Mouse (Mus musculus) CH12.LX (cell line): Measurements from ENCODE around the gene Gas7.

Experiments
- CHD1 ChIP-seq: IDR thresholded peaks from 2 replicates; pipeline ENCODE4 v1.6.1; 2012; ENCODE audit warnings: low read depth, low read length, improper control_type of control experiment, inconsistent platforms
- CTCF ChIP-seq, 2 experiments: IDR thresholded peaks in 1 of 2; conservative IDR thresholded peaks in 1 of 2; 2 replicates each; pipeline ENCODE4 v1.5.1; 2011 to 2012; ENCODE audit warnings: low read depth in 2 of 2, low read length in 2 of 2, improper control_type of control experiment in 1 of 2, inconsistent platforms in 1 of 2, mild to moderate bottlenecking in 1 of 2, moderate library complexity in 1 of 2
- E2F4 ChIP-seq: IDR thresholded peaks from 2 replicates; pipeline ENCODE4 v1.6.1; 2011; ENCODE audit warnings: low read depth, low read length, improper control_type of control experiment; ENCODE audit not compliant: insufficient replicate concordance
- MAFK ChIP-seq: IDR thresholded peaks from 2 replicates; pipeline ENCODE4 v1.6.1; 2011; ENCODE audit warnings: low read length, improper control_type of control experiment; ENCODE audit not compliant: insufficient replicate concordance
- MAX ChIP-seq: IDR thresholded peaks from 2 replicates; pipeline ENCODE4 v1.6.1; 2011; ENCODE audit warnings: low read length, improper control_type of control experiment
- POLR2A ChIP-seq: IDR thresholded peaks from 2 replicates; pipeline ENCODE4 v1.6.1; 2011; ENCODE audit warnings: low read depth, mild to moderate bottlenecking, improper control_type of control experiment, low read length
- SIN3A ChIP-seq: IDR thresholded peaks from 2 replicates; pipeline ENCODE4 v1.6.1; 2012; ENCODE audit warnings: low read length, improper control_type of control experiment, inconsistent platforms
- SMC3 ChIP-seq: IDR thresholded peaks from 2 replicates; pipeline ENCODE4 v1.6.1; 2011; ENCODE audit warnings: low read depth, low read length, improper control_type of control experiment
- TBP ChIP-seq: conservative IDR thresholded peaks from 2 replicates; pipeline ENCODE4 v1.6.1; 2011; ENCODE audit warnings: low read depth, low read length, improper control_type of control experiment
- TCF12 ChIP-seq: IDR thresholded peaks from 2 replicates; pipeline ENCODE4 v1.6.1; 2014; ENCODE audit warnings: low read depth, mild to moderate bottlenecking, inconsistent platforms, low read length, improper control_type of control experiment
- USF1 ChIP-seq: IDR thresholded peaks from 2 replicates; pipeline ENCODE4 v1.6.1; 2014; ENCODE audit warnings: low read depth, mild to moderate bottlenecking, inconsistent platforms, low read length, improper control_type of control experiment
- ZC3H11A ChIP-seq: IDR thresholded peaks from 2 replicates; pipeline ENCODE4 v1.6.1; 2012; ENCODE audit warnings: low read depth, mild to moderate bottlenecking, inconsistent platforms, low read length, improper control_type of control experiment
- ZMIZ1 ChIP-seq: IDR thresholded peaks from 2 replicates; pipeline ENCODE4 v1.6.1; 2012; ENCODE audit warnings: low read depth, mild to moderate bottlenecking, inconsistent platforms, low read length, improper control_type of control experiment

GRCm38 (mm10) chr11:67670031-67670430 is 214.8 kb downstream of the Gas7 start:
- TF ChIP-seq CHD1 (no peak), CTCF (conservative IDR thresholded peaks at IDR 0.05 in 1 of 2, IDR thresholded peaks at IDR 0.05 in 1 of 2; ENCODE audit: low read depth in 2 of 2, low read length in 2 of 2) (no peak), POLR2A (no peak), SIN3A (no peak), ZC3H11A (no peak), USF1 (no peak), E2F4 (no peak), SMC3 (no peak), MAX (no peak), MAFK (no peak), TCF12 (no peak), TBP (no peak), ZMIZ1 (no peak)
